Comparison of ENCODE assay signal across 8 mouse cellular contexts in the genomic region with DNA sequence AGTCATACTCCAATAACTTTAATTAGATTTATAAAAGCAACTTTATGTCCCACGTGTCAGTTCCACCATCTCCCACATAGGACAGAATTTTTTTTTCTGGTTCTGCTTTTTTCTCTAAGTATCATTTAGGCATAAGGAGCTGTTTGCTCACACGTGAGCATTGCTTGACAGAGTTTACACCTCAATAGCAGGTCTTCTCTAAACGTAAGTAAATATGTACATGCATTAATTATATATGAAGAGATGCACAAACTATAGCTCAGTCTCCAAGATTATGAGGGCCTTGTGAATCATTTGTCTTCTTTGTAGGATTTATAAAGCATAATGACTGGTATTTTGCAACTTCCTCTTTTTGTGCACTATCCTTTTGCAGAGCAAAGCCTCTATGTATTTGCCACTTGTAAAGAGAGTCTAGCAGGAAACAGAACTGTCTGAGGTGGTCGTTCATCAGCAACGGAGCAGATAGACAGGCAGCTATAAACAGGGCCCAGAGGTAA. TPM values are rescaled to one million over a fixed set of nuclear protein-coding genes. Genes with fewer than 3 reads are reported as not detected.
DNase-seq lines count a peak whose midpoint lies in the region; ATAC-seq lines count a peak whose summit lies in the region.

A gene (plus strand): TSS at position 150 of the 497 bp plus-strand sequence.

- DNase-seq in frontal cortex, adult 2 months (ENCODE audit: extremely low spot score in 1 of 2, low spot score in 1 of 2) = no peak
- DNase-seq in frontal cortex, postnatal 14 days (ENCODE audit: low spot score in 2 of 2) = no peak
- no peak for DNase-seq in hindbrain, embryonic 10.5 days (ENCODE audit: low spot score)
- DNase-seq in liver, embryonic 11.5 days (ENCODE audit: low spot score) = no peak
- DNase-seq in yolk sac, embryonic 10.5 days (ENCODE audit: low spot score) = no peak

- no peak within 1 kb of the TSS for H3K4me2 ChIP-seq in forebrain, embryonic 13.5 days
- peak within 1 kb of the TSS; percentile 57 for H3K4me2 ChIP-seq in liver, embryonic 11.5 days

- no peak within 1 kb of the TSS for H3K9ac ChIP-seq in forebrain, embryonic 13.5 days
- H3K9ac ChIP-seq in liver, embryonic 11.5 days (ENCODE audit: low read depth, low read length) = peak within 1 kb of the TSS; percentile 55

- H3K4me3 ChIP-seq in forebrain, embryonic 13.5 days = no peak within 1 kb of the TSS
- no peak within 1 kb of the TSS for H3K4me3 ChIP-seq in hindbrain, embryonic 10.5 days
- H3K4me3 ChIP-seq in liver, embryonic 11.5 days (ENCODE audit: low read depth, low read length) = peak within 1 kb of the TSS; percentile 39

- no peaks in the 10 kb centered on the region for H3K9me3 ChIP-seq in forebrain, embryonic 13.5 days (replicated peaks)
- no peaks in the 10 kb centered on the region for H3K9me3 ChIP-seq in hindbrain, embryonic 10.5 days
- no peaks in the 10 kb centered on the region for H3K9me3 ChIP-seq in liver, embryonic 11.5 days (ENCODE audit: control insufficient read depth, low read length)

- no peaks in the 10 kb centered on the region for H3K4me1 ChIP-seq in forebrain, embryonic 13.5 days
- H3K4me1 ChIP-seq in hindbrain, embryonic 10.5 days (replicated peaks) = no peaks in the 10 kb centered on the region
- peaks cover 5% of the 10 kb centered on the region; the same call in 1 of the 2 replicates for H3K4me1 ChIP-seq in liver, embryonic 11.5 days (replicated peaks; ENCODE audit: control insufficient read depth, insufficient read depth, low read length)

- 69% methylated on average over 5 of the region's 5 CpGs for WGBS in forebrain, embryonic 13.5 days
- 80% methylated on average over 5 of the region's 5 CpGs for WGBS in hindbrain, embryonic 10.5 days
- 30% methylated on average over 5 of the region's 5 CpGs for WGBS in liver, embryonic 11.5 days

- no peaks in the 10 kb centered on the region for H3K27me3 ChIP-seq in forebrain, embryonic 13.5 days
- no peaks in the 10 kb centered on the region for H3K27me3 ChIP-seq in hindbrain, embryonic 10.5 days (ENCODE audit: insufficient read depth, poor library complexity, severe bottlenecking)
- no peaks in the 10 kb centered on the region for H3K27me3 ChIP-seq in liver, embryonic 11.5 days (replicated peaks; ENCODE audit: control insufficient read depth, insufficient read depth, low read length)

- ATAC-seq in activated CD4-positive, CD25-positive, alpha-beta regulatory T cell, adult 4 months = peak; percentile 8
- no peak for ATAC-seq in forebrain, embryonic 13.5 days
- peak; percentile 60 for ATAC-seq in liver, embryonic 11.5 days (replicated peaks; ENCODE audit: low FRiP score)
- ATAC-seq in neutrophil, adult 5-6 weeks (ENCODE audit: extremely low read depth, insufficient number of reproducible peaks, low FRiP score, poor library complexity, severe bottlenecking) = peak; percentile 40; the same call in 1 of the 2 replicates

- H3K27ac ChIP-seq in forebrain, embryonic 13.5 days = no peak within 1 kb of the TSS
- no peak within 1 kb of the TSS for H3K27ac ChIP-seq in hindbrain, embryonic 10.5 days
- peak within 1 kb of the TSS; percentile 96 for H3K27ac ChIP-seq in liver, embryonic 11.5 days (ENCODE audit: low read depth, low read length)

- no peaks in the 10 kb centered on the region for H3K36me3 ChIP-seq in forebrain, embryonic 13.5 days (ENCODE audit: poor library complexity, severe bottlenecking)
- H3K36me3 ChIP-seq in hindbrain, embryonic 10.5 days = no peaks in the 10 kb centered on the region
- H3K36me3 ChIP-seq in liver, embryonic 11.5 days (ENCODE audit: control insufficient read depth, insufficient read depth, low read length) = no peaks in the 10 kb centered on the region

RNA-seq across cellular contexts. Expression of the gene that starts here (rescaled TPM):
- polyA plus RNA-seq in frontal cortex, adult 2 months (2012; rRNA removed) = 33.8 and 39.7 TPM in 2 replicates
- polyA plus RNA-seq in activated CD4-positive, CD25-positive, alpha-beta regulatory T cell, adult 4 months (2017; shearing (Covaris generic)) = 100 to 1,000 TPM; 667 to 875 TPM
- 38.8 and 39.9 TPM in 2 replicates for polyA plus RNA-seq in forebrain, embryonic 13.5 days (2015; fragmentation: Nextera tagmentation; extraction: Ambion mirVana)
- 34.7 and 39.3 TPM in 2 replicates for polyA plus RNA-seq in hindbrain, embryonic 10.5 days (2016; fragmentation: Nextera tagmentation; extraction: Ambion mirVana)
- 242 and 268 TPM in 2 replicates for polyA plus RNA-seq in liver, embryonic 11.5 days (2014; fragmentation: Nextera tagmentation; extraction: Ambion mirVana)
- 586 and 615 TPM in 2 replicates for total RNA-seq in neutrophil, adult 5-6 weeks (2017)
